Mouse (Mus musculus) olfactory bulb, adult 2 months (tissue): ENCODE data around the gene Parpbp.

Experiments used
- CTCF ChIP-seq: fragments of 200-500 bp; IDR thresholded peaks from 2 replicates; pipeline ENCODE4 v1.5.1; 2012; ENCODE audit warnings: low read depth, mild to moderate bottlenecking, low read length, moderate library complexity; ENCODE audit not compliant: insufficient read depth
- POLR2A ChIP-seq: fragments of 200-500 bp; IDR thresholded peaks from 2 replicates; pipeline ENCODE4 v1.6.1; 2012; ENCODE audit warnings: mild to moderate bottlenecking, low read depth, low read length, moderate library complexity; ENCODE audit not compliant: insufficient read depth

GRCm38 (mm10) chr10:88135630-88136029 lies 11.1 kb downstream of the Parpbp start:
- TF ChIP-seq POLR2A (no peak), CTCF (no peak)
